Mouse (Mus musculus) adrenal gland, adult (tissue): ENCODE measurements around the gene Cdca7l.
"Not testable (repeated sequence)": the region's sequence is repeated elsewhere in the genome, so short reads cannot be mapped to it uniquely, and the experiment has no call there.

ENCODE experiments used
- DNase-seq, 2 experiments: peaks; one replicate each; pipeline ENCODE4 v3.0.0; 2022 to 2023; ENCODE audit warnings: low spot score in 1 of 2; ENCODE audit not compliant: inconsistent age in 2 of 2

The Cdca7l gene

GRCm38 (mm10) chr12:117857023-117857422 lies 52.9 kb downstream of the Cdca7l start:
- DNase-seq = no peak

- DNase-seq = no peak
These were observed 53.8 kb downstream of the Cdca7l start for GRCm38 (mm10) chr12:117857884-117858283.

GRCm38 (mm10) chr12:117860840-117861239 lies 56.8 kb downstream of the Cdca7l start:
- no peak for DNase-seq

- no peak for DNase-seq
These were observed 57.2 kb downstream of the Cdca7l start for GRCm38 (mm10) chr12:117861249-117861648.

- no peak for DNase-seq
These were observed 58.6 kb downstream of the Cdca7l start for GRCm38 (mm10) chr12:117862655-117863054.

GRCm38 (mm10) chr12:117867708-117868564 lies 63.8 kb downstream of the Cdca7l start:
- no peak for DNase-seq

- DNase-seq = peak in 1 of 2 experiments; percentile 33
These were observed 68.2 kb downstream of the Cdca7l start for GRCm38 (mm10) chr12:117872265-117872664.

- no peak for DNase-seq
These were observed 74.3 kb downstream of the Cdca7l start for GRCm38 (mm10) chr12:117878341-117878740.

- DNase-seq = no peak
These were observed 80.5 kb downstream of the Cdca7l start for GRCm38 (mm10) chr12:117884627-117885026.

- DNase-seq = no peak
These were observed 83.3 kb downstream of the Cdca7l start for GRCm38 (mm10) chr12:117887422-117887821.

GRCm38 (mm10) chr12:117900798-117901197 lies 96.7 kb downstream of the Cdca7l start:
- not testable (repeated sequence) for DNase-seq

GRCm38 (mm10) chr12:117901352-117901751 lies 97.3 kb downstream of the Cdca7l start:
- DNase-seq = not testable (repeated sequence)

- DNase-seq = no peak
These were observed 99.6 kb downstream of the Cdca7l start for GRCm38 (mm10) chr12:117903671-117904070.

- not testable (repeated sequence) for DNase-seq
These were observed 101.2 kb downstream of the Cdca7l start for GRCm38 (mm10) chr12:117905232-117905840.

GRCm38 (mm10) chr12:117911396-117911795 lies 107.3 kb downstream of the Cdca7l start:
- no peak for DNase-seq

GRCm38 (mm10) chr12:117914613-117915245 lies 110.6 kb downstream of the Cdca7l start:
- DNase-seq = no peak

GRCm38 (mm10) chr12:117915826-117916588 lies 111.9 kb downstream of the Cdca7l start:
- no peak for DNase-seq
